Mouse (Mus musculus): ENCODE results near the gene Trim31. TPM values are rescaled to one million over a fixed set of nuclear protein-coding genes. Genes with fewer than 3 reads are reported as not detected.

Gene Trim31
- polyA plus RNA-seq, 1 experiment from 2014 or later, result not detected

- DNase-seq (ENCODE audit: low spot score), result peak; percentile 61
These were observed 49.3 kb downstream of the Trim31 start for GRCm38 (mm10) chr17:36947051-36947819.

GRCm38 (mm10) chr17:36948286-36948685, 50.4 kb downstream of the Trim31 start:
- Histone ChIP-seq H3K9me3 (replicated peaks; ENCODE audit: control insufficient read depth, low read length) (no peaks in the 10 kb centered on the region), H3K4me2 (ENCODE audit: low read length) (no peak overlapping the region), H3K36me3 (ENCODE audit: control insufficient read depth, insufficient read depth, low read length) (peaks cover 16% of the 10 kb centered on the region), H3K27me3 (replicated peaks; ENCODE audit: control insufficient read depth, insufficient read depth, low read length) (peaks cover 15% of the 10 kb centered on the region), H3K4me1 (ENCODE audit: control insufficient read depth, insufficient read depth, low read length) (peaks cover 14% of the 10 kb centered on the region), H3K4me3 (ENCODE audit: low read depth, low read length) (no peak overlapping the region), H3K9ac (ENCODE audit: low read length) (no peak overlapping the region), H3K27ac (ENCODE audit: low read depth, low read length) (no peak overlapping the region)
- DNase-seq (ENCODE audit: low spot score) (no peak), ATAC-seq (no peak)
- 95% methylated on average over 1 of the region's 1 CpGs for WGBS

More at GRCm38 (mm10) chr17:36947051-36947819, 49.3 kb downstream of the Trim31 start:
- Histone ChIP-seq H3K36me3 (ENCODE audit: control insufficient read depth, insufficient read depth, low read length) (peaks cover 16% of the 10 kb centered on the region), H3K27ac (ENCODE audit: low read depth, low read length) (peak overlapping the region; percentile 33; the same call in 1 of the 2 replicates), H3K27me3 (replicated peaks; ENCODE audit: control insufficient read depth, insufficient read depth, low read length) (peaks cover 25% of the 10 kb centered on the region), H3K4me2 (ENCODE audit: low read length) (peak overlapping the region; percentile 90), H3K4me3 (ENCODE audit: low read depth, low read length) (peak overlapping the region; percentile 44), H3K9me3 (replicated peaks; ENCODE audit: control insufficient read depth, low read length) (no peaks in the 10 kb centered on the region), H3K4me1 (ENCODE audit: control insufficient read depth, insufficient read depth, low read length) (peaks cover 14% of the 10 kb centered on the region), H3K9ac (ENCODE audit: low read length) (peak overlapping the region; percentile 80)
- 1% methylated on average over 61 of the region's 62 CpGs for WGBS
- ATAC-seq, result peak; percentile 47

GRCm38 (mm10) chr17:36949265-36949664, 51.3 kb downstream of the Trim31 start:
- DNase-seq (ENCODE audit: low spot score) (no peak), ATAC-seq (no peak)

GRCm38 (mm10) chr17:36950981-36951947, 53.3 kb downstream of the Trim31 start, which contains the start of gene Ppp1r11:
Gene Ppp1r11, minus strand, starts transcription at chr17:36951741.
- H3K27ac ChIP-seq (ENCODE audit: low read depth, low read length), result peak within 1 kb of the TSS; percentile 84
- ATAC-seq, result peak; percentile 96
- peak within 1 kb of the TSS; percentile 87 for H3K9ac ChIP-seq (ENCODE audit: low read length)
- peak; percentile 99 for DNase-seq (ENCODE audit: low spot score)
- WGBS, result 3% methylated on average over 36 of the region's 36 CpGs
- H3K4me1 ChIP-seq (ENCODE audit: control insufficient read depth, insufficient read depth, low read length), result peaks cover 14% of the 10 kb centered on the region
- H3K36me3 ChIP-seq (ENCODE audit: control insufficient read depth, insufficient read depth, low read length), result peaks cover 29% of the 10 kb centered on the region
- peak within 1 kb of the TSS; percentile 58 for H3K4me3 ChIP-seq (ENCODE audit: low read depth, low read length)
- peak within 1 kb of the TSS; percentile 87 for H3K4me2 ChIP-seq (ENCODE audit: low read length)
- H3K27me3 ChIP-seq (replicated peaks; ENCODE audit: control insufficient read depth, insufficient read depth, low read length), result no peaks in the 10 kb centered on the region
- H3K9me3 ChIP-seq (replicated peaks; ENCODE audit: control insufficient read depth, low read length), result no peaks in the 10 kb centered on the region

More at GRCm38 (mm10) chr17:36949265-36949664, 51.3 kb downstream of the Trim31 start:
- Histone ChIP-seq H3K27ac (ENCODE audit: low read depth, low read length) (no peak overlapping the region), H3K4me1 (ENCODE audit: control insufficient read depth, insufficient read depth, low read length) (peaks cover 14% of the 10 kb centered on the region), H3K4me3 (ENCODE audit: low read depth, low read length) (no peak overlapping the region), H3K4me2 (ENCODE audit: low read length) (no peak overlapping the region), H3K9ac (ENCODE audit: low read length) (no peak overlapping the region), H3K36me3 (ENCODE audit: control insufficient read depth, insufficient read depth, low read length) (peaks cover 16% of the 10 kb centered on the region), H3K9me3 (replicated peaks; ENCODE audit: control insufficient read depth, low read length) (no peaks in the 10 kb centered on the region), H3K27me3 (replicated peaks; ENCODE audit: control insufficient read depth, insufficient read depth, low read length) (peaks cover 5% of the 10 kb centered on the region; the same call in 1 of the 2 replicates)
- 94% methylated on average over 8 of the region's 8 CpGs for WGBS

- Histone ChIP-seq H3K9ac (ENCODE audit: low read length) (no peak overlapping the region), H3K27ac (ENCODE audit: low read depth, low read length) (no peak overlapping the region), H3K4me2 (ENCODE audit: low read length) (no peak overlapping the region), H3K36me3 (ENCODE audit: control insufficient read depth, insufficient read depth, low read length) (peaks cover 34% of the 10 kb centered on the region), H3K4me3 (ENCODE audit: low read depth, low read length) (no peak overlapping the region), H3K27me3 (replicated peaks; ENCODE audit: control insufficient read depth, insufficient read depth, low read length) (no peaks in the 10 kb centered on the region), H3K9me3 (replicated peaks; ENCODE audit: control insufficient read depth, low read length) (no peaks in the 10 kb centered on the region), H3K4me1 (ENCODE audit: control insufficient read depth, insufficient read depth, low read length) (peaks cover 12% of the 10 kb centered on the region)
- 89% methylated on average over 2 of the region's 2 CpGs for WGBS
- no peak for ATAC-seq
- DNase-seq (ENCODE audit: low spot score), result no peak
These were observed 54.7 kb downstream of the Trim31 start for GRCm38 (mm10) chr17:36952631-36953030.

GRCm38 (mm10) chr17:36953062-36953461, 55.1 kb downstream of the Trim31 start:
- H3K36me3 ChIP-seq (ENCODE audit: control insufficient read depth, insufficient read depth, low read length), result peaks cover 34% of the 10 kb centered on the region
- no peak for ATAC-seq
- H3K27ac ChIP-seq (ENCODE audit: low read depth, low read length), result no peak overlapping the region
- no peaks in the 10 kb centered on the region for H3K27me3 ChIP-seq (replicated peaks; ENCODE audit: control insufficient read depth, insufficient read depth, low read length)
- H3K9me3 ChIP-seq (replicated peaks; ENCODE audit: control insufficient read depth, low read length), result no peaks in the 10 kb centered on the region
- WGBS, result 86% methylated on average over 1 of the region's 1 CpGs
- H3K4me3 ChIP-seq (ENCODE audit: low read depth, low read length), result no peak overlapping the region
- no peak overlapping the region for H3K4me2 ChIP-seq (ENCODE audit: low read length)
- no peak for DNase-seq (ENCODE audit: low spot score)
- peaks cover 14% of the 10 kb centered on the region for H3K4me1 ChIP-seq (ENCODE audit: control insufficient read depth, insufficient read depth, low read length)
- H3K9ac ChIP-seq (ENCODE audit: low read length), result no peak overlapping the region

- Histone ChIP-seq H3K27ac (ENCODE audit: low read depth, low read length) (peak within 1 kb of the TSS; percentile 68), H3K9me3 (replicated peaks; ENCODE audit: control insufficient read depth, low read length) (no peaks in the 10 kb centered on the region), H3K4me2 (ENCODE audit: low read length) (peak within 1 kb of the TSS; percentile 75), H3K4me3 (ENCODE audit: low read depth, low read length) (peak within 1 kb of the TSS; percentile 65), H3K27me3 (replicated peaks; ENCODE audit: control insufficient read depth, insufficient read depth, low read length) (no peaks in the 10 kb centered on the region), H3K9ac (ENCODE audit: low read length) (peak within 1 kb of the TSS; percentile 83), H3K36me3 (ENCODE audit: control insufficient read depth, insufficient read depth, low read length) (peaks cover 18% of the 10 kb centered on the region), H3K4me1 (ENCODE audit: control insufficient read depth, insufficient read depth, low read length) (peaks cover 9% of the 10 kb centered on the region)
- under 1% methylated on average over 46 of the region's 46 CpGs for WGBS
- ATAC-seq (peak; percentile 98), DNase-seq (ENCODE audit: low spot score) (peak; percentile 99)
These were observed 60.3 kb downstream of the Trim31 start, which contains the start of the genes Znrd1 and Znrd1as for GRCm38 (mm10) chr17:36957999-36958743. Gene Znrd1, minus strand, starts transcription at chr17:36958559. Gene Znrd1as, plus strand, starts transcription at chr17:36958592.

GRCm38 (mm10) chr17:36958884-36959283, 61.0 kb downstream of the Trim31 start:
- Histone ChIP-seq H3K4me2 (ENCODE audit: low read length) (peak overlapping the region; percentile 63), H3K4me1 (ENCODE audit: control insufficient read depth, insufficient read depth, low read length) (peaks cover 9% of the 10 kb centered on the region), H3K4me3 (ENCODE audit: low read depth, low read length) (peak overlapping the region; percentile 65), H3K9me3 (replicated peaks; ENCODE audit: control insufficient read depth, low read length) (no peaks in the 10 kb centered on the region), H3K27ac (ENCODE audit: low read depth, low read length) (no peak overlapping the region), H3K27me3 (replicated peaks; ENCODE audit: control insufficient read depth, insufficient read depth, low read length) (no peaks in the 10 kb centered on the region), H3K36me3 (ENCODE audit: control insufficient read depth, insufficient read depth, low read length) (peaks cover 18% of the 10 kb centered on the region), H3K9ac (ENCODE audit: low read length) (peak overlapping the region; percentile 83)
- ATAC-seq, result peak; percentile 19; the same call in 1 of the 2 replicates
- WGBS, result 11% methylated on average over 12 of the region's 12 CpGs
- no peak for DNase-seq (ENCODE audit: low spot score)

All from forebrain, embryonic 14.5 days (tissue).